Mouse (Mus musculus) heart, adult 2 months (tissue): ENCODE results near the gene Zswim8. TPM values are rescaled to one million over a fixed set of nuclear protein-coding genes. Genes with fewer than 3 reads are reported as not detected.

Experiments
- DNase-seq, 2 experiments: peaks; one replicate each; pipeline ENCODE4 v3.0.0; 2021
- H3K27ac ChIP-seq: fragments of 200-600 bp; 2 replicates; pipeline ENCODE4 v1.8.1; 2022
- H3K27me3 ChIP-seq: fragments of 200-500 bp; 2 replicates; pipeline ENCODE4 v1.6.1; 2012; ENCODE audit warnings: mild to moderate bottlenecking, low read length, inconsistent platforms, mixed read lengths; ENCODE audit not compliant: control insufficient read depth, insufficient read depth
- H3K36me3 ChIP-seq: fragments of 200-500 bp; 2 replicates; pipeline ENCODE4 v1.6.1; 2012; ENCODE audit warnings: low read length, inconsistent platforms; ENCODE audit not compliant: control insufficient read depth, insufficient read depth
- H3K4me1 ChIP-seq: fragments of 200-500 bp; 2 replicates; pipeline ENCODE4 v1.6.1; 2011; ENCODE audit warnings: low read length; ENCODE audit not compliant: control insufficient read depth, insufficient read depth
- H3K4me3 ChIP-seq: fragments of 200-600 bp; 2 replicates; pipeline ENCODE4 v1.8.1; 2022
- H3K79me2 ChIP-seq: fragments of 200-500 bp; replicated peaks from 2 replicates; pipeline ENCODE4 v1.6.1; 2012; ENCODE audit warnings: mild to moderate bottlenecking, inconsistent platforms, low read length, moderate library complexity, mixed read lengths; ENCODE audit not compliant: control insufficient read depth, insufficient read depth
- H3K9ac ChIP-seq: fragments of 200-500 bp; 2 replicates; pipeline ENCODE4 v1.6.1; 2012; ENCODE audit warnings: low read depth, mild to moderate bottlenecking, control low read depth, inconsistent platforms, low read length, mixed read lengths
- CTCF ChIP-seq: fragments of 200-600 bp; IDR thresholded peaks from 2 replicates; pipeline ENCODE4 v1.8.1; 2022; ENCODE audit warnings: antibody characterized with exemption, mild to moderate bottlenecking, moderate library complexity
- EP300 ChIP-seq: fragments of 200-500 bp; IDR thresholded peaks from 2 replicates; pipeline ENCODE4 v1.6.1; 2011; ENCODE audit warnings: low read depth, low read length, control low read depth; ENCODE audit not compliant: insufficient read depth
- POLR2A ChIP-seq: fragments of 200-500 bp; IDR thresholded peaks from 2 replicates; pipeline ENCODE4 v1.6.1; 2011; ENCODE audit warnings: mild to moderate bottlenecking, low read depth, low read length, control low read depth; ENCODE audit not compliant: insufficient read depth
- WGBS: fragments of 180-500 bp; shearing (Covaris S2); methylation state at CpG from one replicate; pipeline ENCODE4 v1.1.7; 2018; 5-methylcytosine and 5-hydroxymethylcytosine counted together
- intact Hi-C: fragments of 180-260 bp; cut with DNase I; formaldehyde crosslinking; loops from one replicate; pipeline ENCODE4 v1.15.1; 2025
- polyA plus RNA-seq: library from polyadenylated mRNA; depleted of rRNA; stranded (reverse); fragments of >200 nt; gene quantifications from 2 replicates; pipeline ENCODE4 v1.2.3, GENCODE M21; 2012
- total RNA-seq, 2 experiments: library from RNA; stranded (reverse); gene quantifications; 2 replicates each; pipeline ENCODE4 v1.2.3; 2021

Gene Zswim8
- total and polyA plus RNA-seq, 3 experiments, result 38.5 to 108 (median 40.0) TPM

DNA sequence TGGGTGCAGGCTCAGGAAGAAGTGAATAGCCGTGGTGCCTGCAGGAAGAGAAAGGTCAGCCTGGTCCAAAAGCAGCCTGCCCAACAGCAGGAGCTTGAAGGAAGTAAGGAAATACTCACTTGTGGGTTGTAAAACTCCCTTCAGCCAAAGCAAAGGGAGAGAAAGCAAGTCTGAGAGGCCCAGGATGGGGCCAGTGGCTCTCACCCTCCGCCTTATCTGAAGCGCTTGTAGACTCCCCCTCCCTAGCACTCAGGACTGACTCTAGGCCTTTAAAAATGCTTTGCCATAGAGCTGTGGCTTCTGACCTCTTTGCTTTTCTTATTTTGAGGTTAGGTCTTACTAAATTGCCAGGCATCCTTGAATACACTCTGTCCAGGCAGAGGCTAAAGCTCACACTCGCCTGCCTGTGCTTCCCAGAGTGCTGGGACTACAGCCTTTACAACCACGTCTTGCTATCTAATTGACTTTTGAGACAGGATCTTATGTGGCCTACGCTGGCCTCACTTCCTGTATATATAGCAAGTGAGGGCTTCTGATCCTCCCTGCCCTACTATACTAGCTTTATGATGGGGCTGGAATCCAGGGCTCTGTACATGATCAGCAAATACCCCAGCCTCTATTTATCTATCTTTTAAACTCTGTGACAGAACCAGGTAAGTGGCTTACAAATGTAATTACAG lies 18.4 kb downstream of the Zswim8 start:
- H3K4me3 ChIP-seq, result no peak overlapping the region
- 54% methylated on average over 6 of the region's 6 CpGs for WGBS
- no peaks in the 10 kb centered on the region for H3K4me1 ChIP-seq
- intact Hi-C loops, result no loop called here
- H3K36me3 ChIP-seq, result no peaks in the 10 kb centered on the region
- no peak for TF ChIP-seq POLR2A
- H3K27me3 ChIP-seq, result no peaks in the 10 kb centered on the region
- DNase-seq, result no peak
- no peak overlapping the region for H3K9ac ChIP-seq
- no peak overlapping the region for H3K27ac ChIP-seq
- no peaks in the 10 kb centered on the region for H3K79me2 ChIP-seq

DNA sequence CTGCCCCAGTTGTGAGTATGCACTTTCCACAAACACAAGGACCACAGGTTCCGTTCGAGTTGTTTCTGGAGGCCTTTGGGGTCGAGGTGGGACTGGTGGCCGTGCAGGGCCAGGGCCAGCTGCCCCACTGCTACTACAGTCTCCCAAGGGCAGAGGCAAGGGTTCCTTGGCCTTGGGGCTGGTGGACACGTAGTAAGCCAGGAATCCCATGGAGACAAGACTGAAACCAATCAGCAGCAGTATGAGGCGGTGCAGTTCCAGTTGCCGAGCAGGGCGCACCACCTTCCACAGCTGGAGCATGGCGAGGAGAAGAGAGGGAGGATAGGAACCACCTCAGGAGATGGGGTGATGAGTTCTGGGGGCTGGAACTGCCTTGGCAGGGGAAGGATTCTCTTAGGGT lies 22.5 kb downstream of the Zswim8 start:
- TF ChIP-seq CTCF, result no peak
- TF ChIP-seq EP300, result no peak
- no peak for TF ChIP-seq POLR2A
- intact Hi-C loops, result loop anchor here (10.0 kb wide), 1 partner anchor 145 kb away; no protein-coding TSS in a partner anchor

DNA sequence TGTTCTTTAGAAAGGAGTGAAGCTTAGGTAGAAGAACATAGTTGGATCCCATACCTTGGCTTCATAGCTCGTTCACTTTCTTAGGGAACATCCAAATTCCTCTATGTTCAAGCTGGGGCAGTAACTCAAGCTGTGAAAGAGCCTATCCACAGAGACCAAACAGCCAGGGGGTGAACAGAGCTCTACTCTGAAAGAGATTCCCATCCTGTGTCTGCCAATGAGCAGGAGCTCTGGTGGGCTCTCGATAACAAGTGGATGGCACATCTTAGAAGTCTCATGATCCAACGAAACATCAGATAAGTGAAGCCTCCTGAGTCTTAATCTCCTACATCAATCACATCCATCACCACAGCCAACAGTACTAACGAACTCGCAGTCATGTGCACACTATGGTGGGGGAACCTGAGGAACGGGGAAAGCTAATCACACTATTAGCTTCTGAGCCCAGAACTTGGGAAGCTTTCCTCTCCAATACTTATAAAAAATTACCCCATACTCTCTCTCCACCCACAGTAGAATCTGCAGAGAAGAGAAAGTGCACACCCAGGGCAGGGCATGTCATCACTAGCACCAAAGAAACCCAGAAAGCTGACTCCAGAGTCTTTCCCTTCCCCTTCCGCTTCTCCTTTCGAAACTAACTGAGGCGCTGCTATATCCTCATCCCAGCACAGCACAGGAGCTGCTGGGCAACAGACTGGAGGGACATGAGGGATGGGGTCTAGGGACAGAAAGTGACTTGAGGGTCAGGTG lies 23.7 kb downstream of the Zswim8 start:
- peaks cover 7% of the 10 kb centered on the region for H3K4me1 ChIP-seq

More for the DNA sequence above, 22.5 kb downstream of the Zswim8 start:
- peaks cover 3% of the 10 kb centered on the region for H3K4me1 ChIP-seq
- H3K27me3 ChIP-seq, result no peaks in the 10 kb centered on the region
- no peak overlapping the region for H3K27ac ChIP-seq
- WGBS, result 87% methylated on average over 9 of the region's 9 CpGs
- H3K4me3 ChIP-seq, result no peak overlapping the region
- H3K9ac ChIP-seq, result no peak overlapping the region
- DNase-seq, result no peak
- H3K36me3 ChIP-seq, result no peaks in the 10 kb centered on the region
- peaks cover 3% of the 10 kb centered on the region; the same call in 1 of the 2 replicates for H3K79me2 ChIP-seq

DNA sequence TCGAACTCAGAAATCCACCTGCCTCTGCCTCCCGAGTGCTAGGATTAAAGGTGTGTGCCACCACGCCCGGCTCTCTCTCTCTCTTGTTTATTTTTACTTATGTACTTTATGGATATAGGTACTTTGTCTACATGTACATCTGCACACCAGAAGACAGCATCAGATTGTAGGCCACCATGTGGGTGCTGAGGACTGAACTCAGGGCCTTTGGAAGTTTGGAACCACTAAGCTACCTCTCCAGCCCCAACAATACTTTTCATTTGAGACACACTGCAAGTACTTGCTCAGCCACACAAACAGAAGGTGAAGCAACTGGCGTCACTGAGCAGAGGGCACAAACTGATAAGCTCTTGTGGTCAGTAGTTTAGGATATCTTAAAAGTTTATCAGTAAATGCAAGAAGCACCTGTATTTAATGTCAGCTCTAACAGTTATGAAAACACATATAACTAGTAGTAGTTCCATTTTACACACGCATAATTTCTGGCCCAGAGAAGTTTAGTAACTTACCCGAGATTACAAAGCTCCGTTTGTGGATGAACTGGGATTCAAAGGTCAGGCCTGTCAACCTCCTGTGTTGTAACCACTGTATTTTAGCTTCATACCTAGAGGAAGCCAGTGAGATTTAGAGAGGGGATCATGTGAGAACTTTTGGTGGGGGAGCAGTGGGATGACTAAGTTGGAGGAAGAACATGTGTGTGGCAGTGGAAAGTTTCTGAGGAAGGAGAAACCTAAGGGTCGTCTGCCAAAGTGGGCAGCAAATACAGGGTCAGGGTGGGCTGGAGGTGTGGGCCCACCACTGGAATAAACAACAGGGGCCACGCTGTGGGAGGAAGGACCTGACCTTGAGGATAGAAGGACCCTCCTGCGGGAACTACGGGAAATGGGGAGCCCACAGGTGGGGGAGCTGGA lies 25.9 kb downstream of the Zswim8 start:
- H3K4me3 ChIP-seq, result peak overlapping the region; percentile 94
- H3K79me2 ChIP-seq, result peaks cover 3% of the 10 kb centered on the region; the same call in 1 of the 2 replicates
- H3K27me3 ChIP-seq, result no peaks in the 10 kb centered on the region
- H3K9ac ChIP-seq, result peak overlapping the region; percentile 96
- intact Hi-C loops, result loop anchor here (10.0 kb wide), 1 partner anchor 142 kb away; no protein-coding TSS in a partner anchor
- no peaks in the 10 kb centered on the region for H3K36me3 ChIP-seq
- no peak for DNase-seq
- TF ChIP-seq POLR2A, result no peak
- no peak for TF ChIP-seq CTCF
- no peak for TF ChIP-seq EP300
- peaks cover 7% of the 10 kb centered on the region for H3K4me1 ChIP-seq
- peak overlapping the region; percentile 98 for H3K27ac ChIP-seq
- WGBS, result 38% methylated on average over 12 of the region's 12 CpGs

More for the DNA sequence above, 23.7 kb downstream of the Zswim8 start:
- WGBS, result 82% methylated on average over 9 of the region's 9 CpGs
- Histone ChIP-seq H3K9ac (no peak overlapping the region), H3K79me2 (peaks cover 3% of the 10 kb centered on the region; the same call in 1 of the 2 replicates), H3K27ac (no peak overlapping the region), H3K36me3 (no peaks in the 10 kb centered on the region), H3K27me3 (no peaks in the 10 kb centered on the region), H3K4me3 (no peak overlapping the region)
- intact Hi-C loops, result loop anchor here (10.0 kb wide), 1 partner anchor 144 kb away; no protein-coding TSS in a partner anchor
- no peak for DNase-seq
- TF ChIP-seq CTCF (no peak), POLR2A (no peak), EP300 (no peak)

DNA sequence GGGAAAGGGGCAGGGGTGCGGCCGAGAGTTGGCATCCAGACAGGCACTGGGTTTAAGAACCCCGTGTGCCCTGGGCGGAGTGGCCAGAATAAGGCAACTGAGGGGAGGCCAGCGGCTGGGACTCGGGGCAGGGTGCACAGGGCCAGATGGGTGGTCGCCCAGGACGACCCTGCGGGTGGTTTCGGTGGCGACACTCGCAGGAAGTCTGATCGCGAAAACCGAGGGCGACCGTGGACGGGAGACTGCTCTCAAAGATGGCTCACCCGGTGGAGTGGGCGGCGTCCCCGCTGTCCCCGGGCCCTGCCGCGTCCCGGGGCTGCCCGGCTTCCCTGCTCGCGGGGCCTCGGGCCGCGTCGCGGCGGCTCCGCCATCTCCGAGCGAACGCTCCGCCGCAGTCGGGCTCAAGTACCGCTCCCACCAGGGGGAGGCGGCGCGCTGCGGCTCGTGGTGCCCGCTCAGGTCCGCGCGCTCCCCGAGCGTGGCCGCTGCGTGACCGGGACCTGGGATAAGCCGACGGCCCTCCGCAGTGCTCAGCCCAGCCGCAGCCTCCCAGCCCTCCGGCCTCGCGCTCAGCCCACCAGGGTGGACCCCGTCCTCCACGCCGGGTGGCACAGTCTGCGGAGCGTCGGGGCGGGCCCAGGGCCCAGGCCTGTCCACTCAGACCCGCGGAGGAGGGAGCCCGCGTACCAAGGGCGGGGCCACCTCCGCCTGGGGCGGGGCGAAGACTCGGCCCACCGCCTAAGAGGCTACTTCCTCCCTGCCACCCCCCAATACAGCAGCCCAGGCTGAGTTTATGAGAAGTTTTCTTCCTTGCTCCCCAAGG lies 26.8 kb downstream of the Zswim8 start, which contains the start of gene Ndst2:
Gene Ndst2, minus strand, starts transcription at position 611 of the 823 bp plus-strand sequence.
- intact Hi-C loops, result loop anchor here (10.0 kb wide), 1 partner anchor 141 kb away; no protein-coding TSS in a partner anchor
- Histone ChIP-seq H3K4me3 (peak within 1 kb of the TSS; percentile 94), H3K4me1 (peaks cover 7% of the 10 kb centered on the region), H3K27ac (peak within 1 kb of the TSS; percentile 98), H3K36me3 (no peaks in the 10 kb centered on the region), H3K27me3 (no peaks in the 10 kb centered on the region), H3K9ac (peak within 1 kb of the TSS; percentile 96), H3K79me2 (peaks cover 3% of the 10 kb centered on the region; the same call in 1 of the 2 replicates)
- TF ChIP-seq CTCF (peak; percentile 36), EP300 (no peak; the same call in 1 of the 2 replicates), POLR2A (peak; percentile 68)
- under 1% methylated on average over 79 of the region's 81 CpGs for WGBS
- DNase-seq, result peak; percentile 94
